Mouse (Mus musculus) ES-Bruce4 (cell line): ENCODE data around the gene Lrrc10b. TPM values are rescaled to one million over a fixed set of nuclear protein-coding genes. Genes with fewer than 3 reads are reported as not detected.

Experiments used
- H3K27ac ChIP-seq: 2 replicates; pipeline ENCODE4 v1.5.1; 2012; ENCODE audit warnings: low read length, inconsistent platforms; ENCODE audit not compliant: insufficient read depth
- H3K27me3 ChIP-seq: 2 replicates; pipeline ENCODE4 v1.6.1; 2012; ENCODE audit warnings: mild to moderate bottlenecking, low read length, inconsistent platforms; ENCODE audit not compliant: control insufficient read depth, poor library complexity, insufficient read depth, severe bottlenecking
- H3K36me3 ChIP-seq: 2 replicates; pipeline ENCODE4 v1.6.1; 2012; ENCODE audit warnings: inconsistent platforms, mild to moderate bottlenecking, low read length, moderate library complexity; ENCODE audit not compliant: control insufficient read depth, poor library complexity, insufficient read depth, severe bottlenecking
- H3K4me1 ChIP-seq: one replicate; pipeline ENCODE4 v1.8.1; 2011; ENCODE audit warnings: low read length; ENCODE audit not compliant: control insufficient read depth, insufficient read depth
- H3K4me3 ChIP-seq: 2 replicates; pipeline ENCODE4 v1.5.1; 2011; ENCODE audit warnings: low read depth, mild to moderate bottlenecking, low read length
- H3K9ac ChIP-seq: 2 replicates; pipeline ENCODE4 v1.6.1; 2012; ENCODE audit warnings: low read depth, mild to moderate bottlenecking, inconsistent platforms; ENCODE audit not compliant: poor library complexity, severe bottlenecking
- H3K9me3 ChIP-seq: replicated peaks from 2 replicates; pipeline ENCODE4 v1.6.1; 2012; ENCODE audit warnings: mild to moderate bottlenecking, low read length, inconsistent platforms; ENCODE audit not compliant: control insufficient read depth, poor library complexity, insufficient read depth, severe bottlenecking
- CTCF ChIP-seq: IDR thresholded peaks from one replicate; pipeline ENCODE4 v1.8.1; 2011; ENCODE audit warnings: low read depth, low read length
- EP300 ChIP-seq: IDR thresholded peaks from 2 replicates; pipeline ENCODE4 v1.6.1; 2011; ENCODE audit warnings: low read depth, low read length; ENCODE audit not compliant: insufficient read depth
- POLR2A ChIP-seq: IDR thresholded peaks from one replicate; pipeline ENCODE4 v1.8.1; 2011; ENCODE audit warnings: low read length; ENCODE audit not compliant: insufficient read depth
- polyA plus RNA-seq: library from polyadenylated mRNA; stranded (reverse); fragments of >200 nt; gene quantifications from 2 replicates; pipeline ENCODE4 v1.2.4, GENCODE M21; 2011; ENCODE audit warnings: low read depth; ENCODE audit not compliant: missing spikeins, insufficient read depth, insufficient read length

The Lrrc10b gene
- polyA plus RNA-seq, 1 experiment = not detected

- Histone ChIP-seq H3K4me3 (no peak overlapping the region), H3K9me3 (no peaks in the 10 kb centered on the region), H3K9ac (no peak overlapping the region), H3K4me1 (no peaks in the 10 kb centered on the region), H3K27me3 (no peaks in the 10 kb centered on the region), H3K27ac (no peak overlapping the region), H3K36me3 (no peaks in the 10 kb centered on the region)
- TF ChIP-seq EP300 = no peak
- no peak for TF ChIP-seq CTCF
- TF ChIP-seq POLR2A = no peak
Observed at GRCm38 (mm10) chr19:10431410-10431809, 25.9 kb downstream of the Lrrc10b start.

DNA sequence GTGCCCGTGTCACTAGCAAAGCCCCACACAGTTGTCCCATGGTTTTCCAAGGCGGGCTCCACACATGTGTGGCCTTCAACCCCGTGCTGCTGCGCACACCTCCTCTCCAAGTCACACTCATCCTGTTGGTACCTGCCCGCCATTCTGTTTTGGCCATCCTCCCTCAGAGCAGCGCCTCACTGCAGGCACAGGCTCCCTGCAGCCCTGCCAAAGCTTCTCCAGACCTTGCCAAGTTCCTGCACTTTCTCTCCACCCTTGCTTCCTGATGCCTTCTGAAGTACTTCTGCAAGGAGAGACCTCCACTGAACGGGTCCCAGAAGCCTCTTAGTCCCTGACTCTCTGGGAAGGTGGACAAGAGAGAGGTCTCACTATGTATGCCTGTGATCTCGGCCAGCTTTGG is 27.9 kb downstream of the Lrrc10b start:
- H3K9me3 ChIP-seq = no peaks in the 10 kb centered on the region
- H3K4me3 ChIP-seq = no peak overlapping the region
- H3K27me3 ChIP-seq = no peaks in the 10 kb centered on the region
- TF ChIP-seq EP300 (no peak), CTCF (no peak), POLR2A (no peak)
- H3K9ac ChIP-seq = no peak overlapping the region
- H3K27ac ChIP-seq = no peak overlapping the region
- no peaks in the 10 kb centered on the region for H3K36me3 ChIP-seq
- no peaks in the 10 kb centered on the region for H3K4me1 ChIP-seq

- Histone ChIP-seq H3K36me3 (no peaks in the 10 kb centered on the region), H3K27me3 (no peaks in the 10 kb centered on the region), H3K9ac (no peak overlapping the region), H3K4me1 (peaks cover 3% of the 10 kb centered on the region), H3K4me3 (no peak overlapping the region), H3K9me3 (no peaks in the 10 kb centered on the region), H3K27ac (no peak overlapping the region)
- TF ChIP-seq POLR2A (no peak), CTCF (no peak), EP300 (no peak)
Observed at GRCm38 (mm10) chr19:10427431-10427830, 29.8 kb downstream of the Lrrc10b start.

DNA sequence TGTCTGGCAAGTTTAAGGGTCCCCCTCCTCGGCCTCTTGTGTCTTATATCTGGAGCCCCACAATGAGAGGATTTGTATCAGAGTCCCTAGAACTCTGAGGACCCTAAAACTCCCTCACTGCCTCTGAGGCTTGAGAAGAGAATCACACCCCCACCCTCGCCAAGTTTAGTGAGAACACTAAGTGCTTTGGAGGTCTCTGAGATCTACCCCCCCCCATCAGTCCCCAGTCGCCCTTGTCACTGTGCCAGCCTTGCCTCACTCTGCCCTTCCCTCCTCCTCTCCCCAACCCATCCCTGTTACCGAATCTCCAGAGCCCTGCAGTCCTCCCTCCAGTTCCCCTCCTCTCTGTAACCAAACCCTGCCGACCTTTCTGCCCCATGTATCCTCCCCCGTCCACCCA is 30.5 kb downstream of the Lrrc10b start:
- no peaks in the 10 kb centered on the region for H3K9me3 ChIP-seq
- no peak overlapping the region for H3K9ac ChIP-seq
- H3K27me3 ChIP-seq = no peaks in the 10 kb centered on the region
- H3K27ac ChIP-seq = no peak overlapping the region
- H3K36me3 ChIP-seq = no peaks in the 10 kb centered on the region
- H3K4me3 ChIP-seq = no peak overlapping the region
- peaks cover 3% of the 10 kb centered on the region for H3K4me1 ChIP-seq
- TF ChIP-seq POLR2A = no peak
- no peak for TF ChIP-seq CTCF
- TF ChIP-seq EP300 = no peak

DNA sequence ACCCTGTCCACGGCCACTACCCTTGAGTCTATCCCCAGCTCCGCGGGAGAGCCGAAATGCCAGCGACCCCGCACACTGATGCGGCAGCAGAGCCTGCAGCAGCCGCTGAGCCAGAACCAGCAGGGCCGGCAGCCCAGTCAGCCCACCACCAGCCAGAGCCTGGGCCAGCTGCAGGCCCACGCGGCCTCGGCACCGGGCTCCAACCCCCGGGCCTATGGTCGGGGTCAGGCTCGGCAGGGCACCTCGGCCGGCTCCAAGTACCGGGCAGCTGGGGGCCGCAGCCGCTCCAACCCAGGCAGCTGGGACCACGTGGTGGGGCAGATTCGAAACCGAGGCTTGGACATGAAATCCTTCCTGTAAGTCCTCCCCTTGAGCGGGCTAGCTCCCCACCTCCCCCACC is 31.0 kb downstream of the Lrrc10b start:
- no peaks in the 10 kb centered on the region for H3K9me3 ChIP-seq
- no peak for TF ChIP-seq CTCF
- TF ChIP-seq EP300 = no peak
- TF ChIP-seq POLR2A = no peak
- peak overlapping the region; percentile 12; the same call in 1 of the 2 replicates for H3K9ac ChIP-seq
- peak overlapping the region; percentile 15; the same call in 1 of the 2 replicates for H3K4me3 ChIP-seq
- no peak overlapping the region for H3K27ac ChIP-seq
- H3K27me3 ChIP-seq = no peaks in the 10 kb centered on the region
- peaks cover 3% of the 10 kb centered on the region for H3K4me1 ChIP-seq
- no peaks in the 10 kb centered on the region for H3K36me3 ChIP-seq

- no peak overlapping the region for H3K27ac ChIP-seq
- H3K27me3 ChIP-seq = no peaks in the 10 kb centered on the region
- no peak for TF ChIP-seq EP300
- no peak for TF ChIP-seq POLR2A
- no peak for TF ChIP-seq CTCF
- H3K9ac ChIP-seq = peak overlapping the region; percentile 12; the same call in 1 of the 2 replicates
- H3K4me1 ChIP-seq = peaks cover 3% of the 10 kb centered on the region
- H3K9me3 ChIP-seq = no peaks in the 10 kb centered on the region
- H3K36me3 ChIP-seq = no peaks in the 10 kb centered on the region
- H3K4me3 ChIP-seq = peak overlapping the region; percentile 15; the same call in 1 of the 2 replicates
Observed at GRCm38 (mm10) chr19:10425484-10426270, 31.6 kb downstream of the Lrrc10b start.
